Mouse (Mus musculus): ENCODE measurements around the gene Dctn1. TPM values are rescaled to one million over a fixed set of nuclear protein-coding genes. Genes with fewer than 3 reads are reported as not detected.
A peak's percentile ranks its signal among the peaks of the same experiment; 100 is the strongest.

Gene Dctn1
- polyA plus RNA-seq, 1 experiment from 2014 or later: 158 TPM

GRCm38 (mm10) chr6:83121863-83122710, 43.6 kb upstream of the Dctn1 start:
- ATAC-seq: peak; percentile 49
- no peaks in the 10 kb centered on the region for H3K9me3 ChIP-seq (ENCODE audit: control insufficient read depth, low read length)
- 1% methylated on average over 52 of the region's 52 CpGs for WGBS

DNA sequence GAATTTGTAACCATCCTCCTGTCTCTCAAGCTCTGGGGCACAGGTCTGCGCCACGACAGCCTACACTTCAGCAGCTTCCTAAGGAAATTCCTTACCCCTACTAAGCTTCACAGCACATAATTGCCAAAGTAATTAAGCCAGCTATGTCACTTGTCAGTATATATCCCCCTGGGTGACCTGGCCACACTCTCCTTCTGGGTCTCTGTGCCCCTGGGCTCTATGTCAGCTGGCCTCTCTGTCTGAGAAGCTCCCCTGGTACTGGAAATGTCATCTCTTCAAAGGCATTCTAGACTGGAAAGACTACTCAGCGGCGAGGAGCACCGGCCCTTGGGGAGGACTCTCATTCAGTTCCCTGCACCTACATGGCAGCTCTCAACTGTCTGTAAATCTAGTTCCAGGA, 42.8 kb upstream of the Dctn1 start:
- no peak for ATAC-seq
- no peaks in the 10 kb centered on the region for H3K9me3 ChIP-seq (ENCODE audit: control insufficient read depth, low read length)
- peaks cover 38% of the 10 kb centered on the region for H3K4me1 ChIP-seq (replicated peaks; ENCODE audit: control insufficient read depth, insufficient read depth, low read length)
- H3K4me2 ChIP-seq (ENCODE audit: low read length): peak overlapping the region; percentile 98; the same call in 1 of the 2 replicates
- H3K27ac ChIP-seq (ENCODE audit: low read length): no peak overlapping the region
- H3K4me3 ChIP-seq (replicated peaks; ENCODE audit: low read length): no peak overlapping the region
- 80% methylated on average over 5 of the region's 5 CpGs for WGBS
- H3K36me3 ChIP-seq (ENCODE audit: control insufficient read depth, insufficient read depth): peaks cover 7% of the 10 kb centered on the region; the same call in 1 of the 2 replicates
- H3K9ac ChIP-seq (replicated peaks; ENCODE audit: low read depth, low read length): peak overlapping the region; percentile 1; the same call in 1 of the 2 replicates
- H3K27me3 ChIP-seq (replicated peaks; ENCODE audit: control insufficient read depth, insufficient read depth, low read length): no peaks in the 10 kb centered on the region

More at GRCm38 (mm10) chr6:83121863-83122710, 43.6 kb upstream of the Dctn1 start:
- peak overlapping the region; percentile 98 for H3K4me2 ChIP-seq (ENCODE audit: low read length)
- H3K27me3 ChIP-seq (replicated peaks; ENCODE audit: control insufficient read depth, insufficient read depth, low read length): no peaks in the 10 kb centered on the region
- H3K36me3 ChIP-seq (ENCODE audit: control insufficient read depth, insufficient read depth): peaks cover 9% of the 10 kb centered on the region; the same call in 1 of the 2 replicates
- H3K27ac ChIP-seq (ENCODE audit: low read length): peak overlapping the region; percentile 98
- H3K9ac ChIP-seq (replicated peaks; ENCODE audit: low read depth, low read length): peak overlapping the region; percentile 96
- peaks cover 40% of the 10 kb centered on the region for H3K4me1 ChIP-seq (replicated peaks; ENCODE audit: control insufficient read depth, insufficient read depth, low read length)
- peak overlapping the region; percentile 86 for H3K4me3 ChIP-seq (replicated peaks; ENCODE audit: low read length)

GRCm38 (mm10) chr6:83124851-83125312, 40.8 kb upstream of the Dctn1 start:
- Histone ChIP-seq H3K9ac (replicated peaks; ENCODE audit: low read depth, low read length) (peak overlapping the region; percentile 75), H3K4me3 (replicated peaks; ENCODE audit: low read length) (peak overlapping the region; percentile 87), H3K36me3 (ENCODE audit: control insufficient read depth, insufficient read depth) (no peaks in the 10 kb centered on the region), H3K27me3 (replicated peaks; ENCODE audit: control insufficient read depth, insufficient read depth, low read length) (no peaks in the 10 kb centered on the region), H3K27ac (ENCODE audit: low read length) (peak overlapping the region; percentile 65), H3K9me3 (ENCODE audit: control insufficient read depth, low read length) (no peaks in the 10 kb centered on the region), H3K4me2 (ENCODE audit: low read length) (peak overlapping the region; percentile 82), H3K4me1 (replicated peaks; ENCODE audit: control insufficient read depth, insufficient read depth, low read length) (peaks cover 31% of the 10 kb centered on the region)
- peak; percentile 26 for ATAC-seq
- WGBS: under 1% methylated on average over 30 of the region's 30 CpGs

DNA sequence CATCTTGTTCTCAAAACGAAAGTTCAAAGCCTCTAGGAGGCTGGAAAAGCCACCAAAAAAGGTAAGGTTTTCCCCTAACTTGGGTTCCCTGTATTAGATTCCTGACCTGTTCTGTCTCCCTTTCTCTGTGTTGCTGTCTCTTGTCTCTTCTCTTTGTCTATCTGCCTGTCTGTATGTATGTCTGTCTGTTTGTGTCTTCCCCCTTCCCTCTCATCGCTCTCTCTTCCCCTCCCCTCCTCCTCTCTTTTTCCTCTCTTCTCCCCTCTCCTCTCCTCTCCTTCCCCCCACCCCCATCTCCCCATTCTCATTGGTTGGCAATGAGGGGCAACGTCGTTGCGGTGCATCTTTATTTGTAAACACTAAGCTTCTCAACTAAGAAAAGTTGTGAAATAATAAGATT, 40.4 kb upstream of the Dctn1 start, which contains the start of gene Ino80b:
Gene Ino80b, minus strand, starts transcription at position 101 of the 400 bp plus-strand sequence.
- Histone ChIP-seq H3K9me3 (ENCODE audit: control insufficient read depth, low read length) (no peaks in the 10 kb centered on the region), H3K4me2 (ENCODE audit: low read length) (peak within 1 kb of the TSS; percentile 82), H3K27ac (ENCODE audit: low read length) (peak within 1 kb of the TSS; percentile 65), H3K27me3 (replicated peaks; ENCODE audit: control insufficient read depth, insufficient read depth, low read length) (no peaks in the 10 kb centered on the region), H3K36me3 (ENCODE audit: control insufficient read depth, insufficient read depth) (no peaks in the 10 kb centered on the region), H3K4me1 (replicated peaks; ENCODE audit: control insufficient read depth, insufficient read depth, low read length) (peaks cover 27% of the 10 kb centered on the region), H3K9ac (replicated peaks; ENCODE audit: low read depth, low read length) (peak within 1 kb of the TSS; percentile 75), H3K4me3 (replicated peaks; ENCODE audit: low read length) (peak within 1 kb of the TSS; percentile 87)
- whole genome bisulfite sequencing: 16% methylated on average over 5 of the region's 5 CpGs
- no peak for ATAC-seq

DNA sequence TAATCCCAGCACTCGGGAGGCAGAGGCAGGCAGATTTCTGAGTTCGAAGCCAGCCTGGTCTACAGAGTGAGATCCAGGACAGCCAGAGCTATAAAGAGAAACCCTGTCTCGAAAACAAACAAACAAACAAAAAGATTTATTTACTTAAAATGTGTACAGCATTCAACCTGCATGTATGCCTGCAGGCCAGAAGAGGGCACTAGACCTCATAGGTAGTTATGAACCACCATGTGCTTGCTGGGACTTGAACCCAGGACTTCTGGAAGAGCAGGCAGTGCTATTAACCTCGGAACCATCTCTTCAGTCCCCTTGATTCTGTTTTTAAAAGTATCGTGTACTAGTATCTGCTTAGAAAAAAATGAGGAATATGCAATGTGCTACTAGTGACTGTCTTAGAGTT, 38.3 kb upstream of the Dctn1 start:
- WGBS: 91% methylated on average over 5 of the region's 5 CpGs
- H3K27me3 ChIP-seq (replicated peaks; ENCODE audit: control insufficient read depth, insufficient read depth, low read length): no peaks in the 10 kb centered on the region
- H3K4me3 ChIP-seq (replicated peaks; ENCODE audit: low read length): no peak overlapping the region
- H3K4me2 ChIP-seq (ENCODE audit: low read length): no peak overlapping the region
- peaks cover 21% of the 10 kb centered on the region for H3K4me1 ChIP-seq (replicated peaks; ENCODE audit: control insufficient read depth, insufficient read depth, low read length)
- H3K36me3 ChIP-seq (ENCODE audit: control insufficient read depth, insufficient read depth): no peaks in the 10 kb centered on the region
- no peak overlapping the region for H3K27ac ChIP-seq (ENCODE audit: low read length)
- no peak overlapping the region for H3K9ac ChIP-seq (replicated peaks; ENCODE audit: low read depth, low read length)
- H3K9me3 ChIP-seq (ENCODE audit: control insufficient read depth, low read length): no peaks in the 10 kb centered on the region
- ATAC-seq: no peak

DNA sequence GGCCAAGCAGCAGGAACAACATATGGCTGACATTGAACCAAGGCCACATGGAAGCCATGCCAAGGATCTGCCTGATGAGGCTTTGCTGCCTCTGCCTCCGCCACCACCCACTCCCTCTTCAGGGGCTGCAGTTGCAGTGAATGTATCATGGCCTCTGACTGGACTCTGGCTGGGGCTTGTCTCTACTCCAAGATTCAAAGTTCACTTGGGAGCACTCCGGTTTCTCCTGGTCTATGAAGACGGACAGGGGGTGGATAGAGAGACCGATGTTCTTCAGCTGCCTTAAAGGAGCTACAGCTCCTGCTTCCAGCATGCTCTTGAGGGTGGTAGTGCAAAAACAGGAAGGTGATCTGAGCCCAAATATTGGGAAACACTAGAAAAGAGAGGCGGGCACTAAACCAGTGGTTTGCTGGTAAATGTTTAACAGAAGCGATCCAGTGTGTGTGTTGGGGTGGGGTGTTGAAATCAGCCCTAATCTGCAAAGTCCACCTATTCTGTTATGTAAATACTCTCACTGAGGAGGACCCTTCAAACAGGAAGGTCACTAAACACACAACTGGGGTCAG, 34.2 kb upstream of the Dctn1 start:
- Histone ChIP-seq H3K4me2 (ENCODE audit: low read length) (no peak overlapping the region), H3K27ac (ENCODE audit: low read length) (no peak overlapping the region), H3K4me3 (replicated peaks; ENCODE audit: low read length) (no peak overlapping the region), H3K9ac (replicated peaks; ENCODE audit: low read depth, low read length) (no peak overlapping the region), H3K4me1 (replicated peaks; ENCODE audit: control insufficient read depth, insufficient read depth, low read length) (peaks cover 5% of the 10 kb centered on the region; the same call in 1 of the 2 replicates), H3K9me3 (ENCODE audit: control insufficient read depth, low read length) (no peaks in the 10 kb centered on the region), H3K36me3 (ENCODE audit: control insufficient read depth, insufficient read depth) (no peaks in the 10 kb centered on the region), H3K27me3 (replicated peaks; ENCODE audit: control insufficient read depth, insufficient read depth, low read length) (peaks cover 12% of the 10 kb centered on the region)
- 86% methylated on average over 6 of the region's 6 CpGs for WGBS
- no peak for ATAC-seq

DNA sequence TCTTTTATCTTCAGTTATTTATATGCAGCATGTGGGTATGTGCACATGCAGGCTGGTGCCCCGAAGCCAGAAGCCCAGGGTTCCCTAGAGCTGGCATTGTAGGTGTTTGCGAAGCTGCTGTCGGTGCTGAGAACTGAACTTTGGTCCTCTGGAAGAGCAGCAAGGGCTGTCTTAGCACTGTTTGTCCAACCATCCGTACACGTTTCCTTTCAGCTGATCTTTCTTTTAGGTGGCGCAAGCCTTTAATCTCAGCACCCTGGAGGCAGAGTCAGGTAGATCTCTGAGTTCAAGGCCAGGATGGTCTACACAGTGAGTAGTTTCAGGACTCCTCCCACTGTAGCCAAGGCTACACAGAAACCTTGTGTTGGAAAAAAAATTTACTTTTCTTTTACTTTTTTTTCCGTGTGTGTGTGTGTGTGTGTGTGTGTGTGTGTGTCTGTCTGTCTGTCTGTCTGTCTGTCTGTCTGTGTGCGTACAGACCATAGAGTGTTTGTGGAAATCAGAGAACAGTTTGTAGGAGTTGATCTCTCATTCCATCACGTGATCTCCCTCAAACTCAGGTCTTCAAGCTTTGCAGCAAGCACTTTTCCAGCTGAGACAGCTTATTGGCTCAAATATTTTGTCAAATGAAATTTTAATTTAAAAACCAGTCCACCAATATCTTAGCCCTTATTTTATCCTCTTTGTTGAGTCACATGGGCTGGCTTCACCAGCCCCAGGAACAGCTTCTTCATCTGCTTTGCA, 33.4 kb upstream of the Dctn1 start:
- peaks cover 14% of the 10 kb centered on the region for H3K27me3 ChIP-seq (replicated peaks; ENCODE audit: control insufficient read depth, insufficient read depth, low read length)
- no peaks in the 10 kb centered on the region for H3K9me3 ChIP-seq (ENCODE audit: control insufficient read depth, low read length)
- no peak overlapping the region for H3K4me3 ChIP-seq (replicated peaks; ENCODE audit: low read length)
- H3K27ac ChIP-seq (ENCODE audit: low read length): no peak overlapping the region
- no peak overlapping the region for H3K4me2 ChIP-seq (ENCODE audit: low read length)
- no peak overlapping the region for H3K9ac ChIP-seq (replicated peaks; ENCODE audit: low read depth, low read length)
- ATAC-seq: no peak
- 86% methylated on average over 9 of the region's 9 CpGs for WGBS
- peaks cover 12% of the 10 kb centered on the region for H3K4me1 ChIP-seq (replicated peaks; ENCODE audit: control insufficient read depth, insufficient read depth, low read length)
- H3K36me3 ChIP-seq (ENCODE audit: control insufficient read depth, insufficient read depth): no peaks in the 10 kb centered on the region

GRCm38 (mm10) chr6:83134226-83134625, 31.5 kb upstream of the Dctn1 start:
- ATAC-seq: no peak
- WGBS: 63% methylated on average over 3 of the region's 3 CpGs
- Histone ChIP-seq H3K27me3 (replicated peaks; ENCODE audit: control insufficient read depth, insufficient read depth, low read length) (peaks cover 16% of the 10 kb centered on the region), H3K4me3 (replicated peaks; ENCODE audit: low read length) (no peak overlapping the region), H3K9ac (replicated peaks; ENCODE audit: low read depth, low read length) (no peak overlapping the region), H3K4me1 (replicated peaks; ENCODE audit: control insufficient read depth, insufficient read depth, low read length) (peaks cover 21% of the 10 kb centered on the region), H3K36me3 (ENCODE audit: control insufficient read depth, insufficient read depth) (no peaks in the 10 kb centered on the region), H3K9me3 (ENCODE audit: control insufficient read depth, low read length) (no peaks in the 10 kb centered on the region), H3K4me2 (ENCODE audit: low read length) (no peak overlapping the region), H3K27ac (ENCODE audit: low read length) (no peak overlapping the region)
